ENCODE assay signal across 10 mouse cellular contexts in genomic region chr12:76372881-76373818, GRCm38 (mm10). TPM values are rescaled to one million over a fixed set of nuclear protein-coding genes. Genes with fewer than 3 reads are reported as not detected.
DNase-seq lines count a peak whose midpoint lies in the region; ATAC-seq and TF ChIP-seq lines count a peak whose summit lies in the region.
"Had no signal": no experiment of that assay in that cellular context is flagged by ENCODE, and none has a peak within 500 bp of the region (broad histone marks: within the 10 kb centered on the region; RNA-seq: fewer than 3 reads in every experiment).

No protein-coding gene starts in this region.

- no peaks in the 10 kb centered on the region for H3K9me3 ChIP-seq in heart, embryonic 15.5 days (replicated peaks)

- TF ChIP-seq CTCF in bone marrow, adult 2 months (IDR thresholded peaks at IDR 0.05; ENCODE audit: control insufficient read depth, insufficient read depth, low read length), result peak; percentile 41; the same call in 1 of the 2 replicates

- DNase-seq in heart, postnatal 25 days (ENCODE audit: low spot score), result no peak
- DNase-seq in B cell, adult 2 months, result peak; percentile 66
- peak; percentile 63 for DNase-seq in naive thymus-derived CD4-positive, alpha-beta T cell, adult 2 months (ENCODE audit: low read depth)
- no peak for DNase-seq in left cerebral cortex, adult 9 months (ENCODE audit: low spot score in 2 of 2)
- DNase-seq in adrenal gland, adult (ENCODE audit: inconsistent age in 2 of 2, low spot score in 1 of 2), result no peak
- no peak for DNase-seq in layer of hippocampus, adult 9-10 months (ENCODE audit: low spot score)
- DNase-seq: adrenal gland, postnatal 10 days had no signal

- intact Hi-C loops in heart, postnatal 25 days (cut with DNase I), result no loop called here

- no peaks in the 10 kb centered on the region for H3K36me3 ChIP-seq in heart, embryonic 15.5 days

- H3K27ac ChIP-seq in heart, embryonic 15.5 days, result no peak overlapping the region
- peak overlapping the region; percentile 5 for H3K27ac ChIP-seq in bone marrow, adult 2 months (ENCODE audit: control insufficient read depth, insufficient read depth, low read depth, low read length, poor library complexity)

- H3K27me3 ChIP-seq in heart, embryonic 15.5 days, result no peaks in the 10 kb centered on the region

- peak overlapping the region; percentile 83; the same call in 1 of the 2 replicates for H3K4me2 ChIP-seq in heart, embryonic 15.5 days

- H3K4me3 ChIP-seq in heart, embryonic 15.5 days, result peak overlapping the region; percentile 14; the same call in 1 of the 2 replicates
- no peak overlapping the region for H3K4me3 ChIP-seq in bone marrow, adult 2 months (replicated peaks; ENCODE audit: control insufficient read depth, low read depth, low read length)

- peaks cover 57% of the 10 kb centered on the region for H3K4me1 ChIP-seq in heart, embryonic 15.5 days (replicated peaks)
- peaks cover 8% of the 10 kb centered on the region for H3K4me1 ChIP-seq in bone marrow, adult 2 months (ENCODE audit: control insufficient read depth, insufficient read depth, low read length)

- 0 out of 2 replicates have a peak overlapping the region, but pooled peaks have one; percentile 12 for H3K9ac ChIP-seq in heart, embryonic 15.5 days

- no peak for TF ChIP-seq POLR2A in bone marrow, adult 2 months (IDR thresholded peaks at IDR 0.05; ENCODE audit: borderline replicate concordance, control insufficient read depth, low read depth, low read length)

- no peak for ATAC-seq in heart, embryonic 15.5 days (replicated peaks; ENCODE audit: insufficient number of reproducible peaks, insufficient read depth, low FRiP score, low read depth)
- ATAC-seq: forebrain, embryonic 14.5 days had no signal

- WGBS in heart, embryonic 15.5 days, result 67% methylated on average over 7 of the region's 7 CpGs
- WGBS in bone marrow, adult 2 months, result 56% methylated on average over 6 of the region's 7 CpGs

RNA-seq across cellular contexts. Expression of gene Zbtb1, which starts 3.1 kb away (rescaled TPM):
- polyA plus RNA-seq in heart, embryonic 15.5 days (2015; fragmentation: Nextera tagmentation; extraction: Ambion mirVana), result 5.7 and 6.6 TPM in 2 replicates
- 1 to 10 TPM; 3.5 to 4.2 TPM for total RNA-seq in heart, postnatal 25 days (2021)
- polyA plus RNA-seq in bone marrow, adult 2 months (2011; ENCODE audit: insufficient read depth, insufficient read length, low replicate concordance, missing spikeins), result 3.9 and 5.2 TPM in 2 replicates

RNA-seq across cellular contexts. Expression of gene Zbtb25, which starts 3.7 kb away (rescaled TPM):
- polyA plus RNA-seq in heart, embryonic 15.5 days (2015; fragmentation: Nextera tagmentation; extraction: Ambion mirVana), result 10.1 and 12.9 TPM in 2 replicates
- 1 to 10 TPM; 6.7 to 7.8 TPM for total RNA-seq in heart, postnatal 25 days (2021)
- polyA plus RNA-seq in bone marrow, adult 2 months (2011; ENCODE audit: insufficient read depth, insufficient read length, low replicate concordance, missing spikeins), result 5.5 and 7.8 TPM in 2 replicates

RNA-seq across cellular contexts. Expression of gene Hspa2, which starts 30.8 kb away (rescaled TPM):
- 15.5 and 15.8 TPM in 2 replicates for polyA plus RNA-seq in heart, embryonic 15.5 days (2015; fragmentation: Nextera tagmentation; extraction: Ambion mirVana)
- 1 to 10 TPM; 6.0 to 7.0 TPM for total RNA-seq in heart, postnatal 25 days (2021)
- polyA plus RNA-seq in bone marrow, adult 2 months (2011; ENCODE audit: insufficient read depth, insufficient read length, low replicate concordance, missing spikeins), result 1.3 and 3.0 TPM in 2 replicates

RNA-seq across cellular contexts. Expression of gene Ppp1r36, which starts 44.2 kb away (rescaled TPM):
- 1.8 and 2.2 TPM in 2 replicates for polyA plus RNA-seq in heart, embryonic 15.5 days (2015; fragmentation: Nextera tagmentation; extraction: Ambion mirVana)
- total RNA-seq in heart, postnatal 25 days (2021), result not detected
- polyA plus RNA-seq in bone marrow, adult 2 months (2011; ENCODE audit: insufficient read depth, insufficient read length, low replicate concordance, missing spikeins), result not detected in 2 replicates

RNA-seq across cellular contexts. Expression of gene Akap5, which starts 48.5 kb away (rescaled TPM):
- polyA plus RNA-seq in heart, embryonic 15.5 days (2015; fragmentation: Nextera tagmentation; extraction: Ambion mirVana), result 2.9 and 4.0 TPM in 2 replicates
- 1 to 10 TPM; 2.1 to 2.7 TPM for total RNA-seq in heart, postnatal 25 days (2021)
- 1.2 and 4.3 TPM in 2 replicates for polyA plus RNA-seq in bone marrow, adult 2 months (2011; ENCODE audit: insufficient read depth, insufficient read length, low replicate concordance, missing spikeins)

Comparison
In these comparisons a context has a peak if more than half of its experiments do, and no peak if none do; other contexts are left out.
1. DNase-seq: peak in B cell, adult 2 months (2 of 2) and naive thymus-derived CD4-positive, alpha-beta T cell, adult 2 months (single experiment); none in heart, postnatal 25 days (single experiment), left cerebral cortex, adult 9 months (0 of 2), adrenal gland, adult (0 of 2) and layer of hippocampus, adult 9-10 months (single experiment).